Mouse (Mus musculus): Measurements from ENCODE around the gene Pou2f1. TPM values are rescaled to one million over a fixed set of nuclear protein-coding genes. Genes with fewer than 3 reads are reported as not detected.

Pou2f1 gene
- total RNA-seq, 2 experiments from 2014 or later = 10.4 to 13.0 TPM

- intact Hi-C loops (cut with DNase I) = loop anchor here (5.0 kb wide), 1 partner anchor 243 kb away; no protein-coding TSS in a partner anchor
- DNase-seq = no peak
These were observed 93.7 kb downstream of the Pou2f1 start for GRCm38 (mm10) chr1:165908806-165909205.

GRCm38 (mm10) chr1:165908153-165908552, 94.3 kb downstream of the Pou2f1 start:
- DNase-seq = no peak
- intact Hi-C loops (cut with DNase I) = loop anchor here (5.0 kb wide), 1 partner anchor 244 kb away; no protein-coding TSS in a partner anchor

GRCm38 (mm10) chr1:165903596-165903995, 98.9 kb downstream of the Pou2f1 start:
- DNase-seq = no peak
- intact Hi-C loops (cut with DNase I) = loop anchor here (5.0 kb wide), 1 partner anchor 64 kb away; no protein-coding TSS in a partner anchor

- intact Hi-C loops (cut with DNase I) = loop anchor here (1.0 to 2.0 kb wide), 2 partner anchors 111 to 117 kb away; no protein-coding TSS in a partner anchor
- no peak for DNase-seq
These were observed 110.8 kb downstream of the Pou2f1 start for GRCm38 (mm10) chr1:165891686-165892085.

GRCm38 (mm10) chr1:165882146-165882900, 120.2 kb downstream of the Pou2f1 start:
- no peak for DNase-seq
- intact Hi-C loops (cut with DNase I) = no loop called here

- intact Hi-C loops (cut with DNase I) = no loop called here
- no peak for DNase-seq
These were observed 123.7 kb downstream of the Pou2f1 start for GRCm38 (mm10) chr1:165878751-165879150.

GRCm38 (mm10) chr1:165875520-165876284, 126.8 kb downstream of the Pou2f1 start:
- DNase-seq = no peak
- intact Hi-C loops (cut with DNase I) = no loop called here

- intact Hi-C loops (cut with DNase I) = no loop called here
- DNase-seq = no peak
These were observed 127.8 kb downstream of the Pou2f1 start for GRCm38 (mm10) chr1:165874645-165875044.

- intact Hi-C loops (cut with DNase I) = no loop called here
- no peak for DNase-seq
These were observed 133.8 kb downstream of the Pou2f1 start for GRCm38 (mm10) chr1:165868659-165869058.

GRCm38 (mm10) chr1:165866630-165867280, 135.7 kb downstream of the Pou2f1 start:
- intact Hi-C loops (cut with DNase I) = no loop called here
- no peak for DNase-seq

GRCm38 (mm10) chr1:165864864-165865795, 137.3 kb downstream of the Pou2f1 start:
- no peak for DNase-seq
- intact Hi-C loops (cut with DNase I) = no loop called here

GRCm38 (mm10) chr1:165862059-165862458, 140.4 kb downstream of the Pou2f1 start:
- no peak for DNase-seq
- intact Hi-C loops (cut with DNase I) = no loop called here

- intact Hi-C loops (cut with DNase I) = no loop called here
- DNase-seq = no peak
These were observed 141.3 kb downstream of the Pou2f1 start for GRCm38 (mm10) chr1:165861235-165861609.

GRCm38 (mm10) chr1:165860373-165861234, 141.9 kb downstream of the Pou2f1 start:
- DNase-seq = no peak
- intact Hi-C loops (cut with DNase I) = no loop called here

GRCm38 (mm10) chr1:165858356-165858755, 144.1 kb downstream of the Pou2f1 start:
- intact Hi-C loops (cut with DNase I) = loop anchor here (10.0 kb wide), 1 partner anchor 214 kb away; no protein-coding TSS in a partner anchor
- DNase-seq = no peak

GRCm38 (mm10) chr1:165857279-165857678, 145.2 kb downstream of the Pou2f1 start:
- no peak for DNase-seq
- intact Hi-C loops (cut with DNase I) = loop anchor here (10.0 kb wide), 1 partner anchor 212 kb away; no protein-coding TSS in a partner anchor

GRCm38 (mm10) chr1:165855759-165856545, 146.5 kb downstream of the Pou2f1 start:
- intact Hi-C loops (cut with DNase I) = loop anchor here (10.0 kb wide), 1 partner anchor 211 kb away; no protein-coding TSS in a partner anchor
- DNase-seq = no peak

Measured in heart, postnatal 36 days (tissue).